Mouse (Mus musculus) lung, postnatal 36 days (tissue): ENCODE measurements around the gene Tinagl1.

ENCODE experiments used
- DNase-seq: peaks from one replicate; pipeline ENCODE4 v3.0.0; 2022; ENCODE audit warnings: mixed read lengths

The Tinagl1 gene

DNA sequence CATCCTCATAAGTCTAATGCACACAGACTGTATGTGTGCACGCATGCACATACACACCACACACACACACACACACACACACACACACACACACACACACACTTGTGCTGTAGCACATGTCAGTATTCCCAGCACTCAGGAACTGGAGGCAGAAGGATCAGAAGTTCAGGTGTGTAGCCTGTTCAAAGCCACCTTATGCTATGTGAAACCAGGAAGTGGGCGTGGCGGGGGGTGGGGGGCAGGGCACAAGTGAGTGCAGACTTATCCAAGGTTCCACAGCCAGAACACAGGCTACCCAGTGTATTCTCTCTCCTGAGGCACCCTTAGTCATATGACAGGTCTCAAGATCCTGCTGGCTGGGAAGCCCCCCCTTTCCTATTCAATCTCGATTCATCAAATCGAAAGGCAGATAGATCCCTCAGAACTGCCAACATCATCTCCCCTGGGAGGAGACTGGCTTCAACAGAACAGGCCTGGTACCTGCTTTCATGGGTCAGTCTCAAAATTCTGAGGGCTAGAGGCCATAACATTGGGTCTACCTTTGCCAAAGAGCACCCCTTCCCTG, 1.3 kb upstream of the Tinagl1 start:
- DNase-seq: no peak

DNA sequence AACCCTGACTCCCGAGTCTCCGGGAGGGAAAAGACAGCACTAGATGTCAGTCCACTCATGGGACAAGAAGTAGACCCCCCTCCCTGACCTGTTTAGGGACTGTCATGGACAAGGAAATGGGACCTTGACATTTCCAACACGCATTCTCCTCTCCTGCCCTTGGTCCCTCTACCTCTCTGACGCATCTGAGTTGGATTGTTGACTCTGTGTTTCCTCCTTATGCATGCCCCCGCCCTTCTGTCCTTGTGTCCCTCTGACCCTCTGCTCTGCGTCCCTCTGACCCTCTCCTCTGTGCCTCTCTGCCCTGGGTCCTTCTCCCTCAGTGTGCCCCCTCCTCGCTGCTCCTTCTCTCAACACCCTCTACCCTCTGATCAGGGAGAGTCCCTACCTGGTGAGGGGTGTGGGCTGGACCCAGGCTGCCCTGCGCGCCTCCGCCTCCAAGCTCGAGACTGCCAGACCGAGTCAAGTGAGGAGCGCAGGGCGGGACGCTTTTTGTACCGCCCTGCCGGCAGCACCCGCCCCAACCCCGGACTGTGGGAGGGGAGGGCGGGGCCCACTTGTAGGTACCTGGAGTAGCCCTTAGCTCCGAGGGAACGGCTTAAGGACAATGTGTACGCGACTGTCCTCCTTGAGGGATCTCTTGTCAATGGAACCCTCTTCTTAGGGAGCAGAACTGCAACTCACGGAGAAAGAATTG, 439 bp downstream of the Tinagl1 start:
- DNase-seq: peak; percentile 92

GRCm38 (mm10) chr4:130173911-130174311, 1.0 kb downstream of the Tinagl1 start:
- no peak for DNase-seq

DNA sequence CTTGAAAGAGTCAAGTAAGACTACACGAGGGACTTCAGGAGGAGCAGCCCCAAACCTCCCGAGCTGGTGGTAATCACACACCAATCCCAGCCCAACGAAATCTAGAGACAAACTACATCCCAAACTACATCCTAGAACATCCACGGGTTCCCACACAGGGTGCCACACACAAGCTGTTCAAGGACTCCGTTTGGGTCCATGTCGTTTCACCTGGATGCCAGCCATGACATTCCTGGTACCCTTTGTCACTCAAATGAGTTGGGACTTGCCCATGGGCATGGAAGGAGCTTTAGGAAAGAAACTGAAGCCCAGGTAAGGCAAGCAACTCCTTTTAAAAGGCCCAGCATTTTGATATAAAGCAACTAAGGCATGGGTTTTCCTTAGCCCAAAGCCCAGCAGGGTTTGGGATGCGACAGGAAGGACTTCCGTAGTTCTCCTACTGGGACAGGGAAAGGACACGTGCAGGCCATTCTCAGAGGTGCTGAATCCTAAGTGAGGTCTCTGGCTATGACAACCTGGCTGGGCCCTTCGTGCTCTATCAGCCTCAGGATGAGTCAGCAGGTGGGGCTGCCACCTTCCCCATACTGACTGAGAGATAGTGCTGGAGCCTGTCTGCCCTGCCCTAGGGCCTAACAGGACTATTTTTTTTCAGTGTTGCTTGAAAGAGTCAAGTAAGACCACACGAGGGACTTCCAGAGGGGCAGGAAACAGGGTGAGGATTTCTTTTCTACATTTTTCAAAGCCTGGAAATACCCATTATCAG, 1.7 kb downstream of the Tinagl1 start:
- peak; percentile 43 for DNase-seq

DNA sequence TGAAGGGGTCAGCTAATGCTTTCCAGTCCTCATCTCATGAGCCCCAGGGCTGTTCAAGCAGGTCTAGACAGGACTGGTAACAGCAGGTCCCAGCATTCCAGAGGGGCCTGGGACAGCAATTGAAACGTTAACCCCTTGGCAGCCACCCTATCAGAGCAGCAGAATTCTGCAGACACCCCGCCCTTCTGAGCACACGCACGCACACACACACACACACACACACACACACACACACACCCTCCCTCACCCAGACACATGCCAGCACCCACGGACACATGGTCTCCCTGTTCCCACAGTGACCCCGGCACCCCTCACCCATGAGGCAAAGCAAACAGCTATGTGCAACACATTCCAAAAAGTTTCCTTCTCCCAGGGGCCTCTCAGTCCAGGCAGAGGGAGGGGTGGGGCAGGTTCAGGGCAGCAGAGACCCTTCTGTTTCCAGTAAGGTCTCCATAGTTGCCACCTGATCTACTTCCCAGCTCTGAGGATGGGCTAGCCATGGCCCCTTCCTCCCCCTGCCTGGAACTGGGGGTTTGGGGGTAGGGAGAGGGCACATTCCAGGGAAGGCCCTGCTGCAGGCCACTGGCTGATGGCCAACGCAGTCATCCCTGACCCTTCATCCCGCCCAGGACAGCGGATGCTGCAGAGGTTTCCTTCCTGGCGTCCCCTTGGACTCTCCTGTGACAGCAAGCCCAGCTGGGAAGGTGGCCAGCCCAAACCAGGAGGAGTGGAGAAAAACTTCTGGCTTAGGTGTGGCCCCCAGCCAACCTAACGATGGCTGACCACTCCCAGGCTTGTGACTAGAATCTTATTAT, 2.8 kb downstream of the Tinagl1 start:
- peak; percentile 82 for DNase-seq

GRCm38 (mm10) chr4:130170362-130170761, 4.6 kb downstream of the Tinagl1 start:
- DNase-seq: no peak

DNA sequence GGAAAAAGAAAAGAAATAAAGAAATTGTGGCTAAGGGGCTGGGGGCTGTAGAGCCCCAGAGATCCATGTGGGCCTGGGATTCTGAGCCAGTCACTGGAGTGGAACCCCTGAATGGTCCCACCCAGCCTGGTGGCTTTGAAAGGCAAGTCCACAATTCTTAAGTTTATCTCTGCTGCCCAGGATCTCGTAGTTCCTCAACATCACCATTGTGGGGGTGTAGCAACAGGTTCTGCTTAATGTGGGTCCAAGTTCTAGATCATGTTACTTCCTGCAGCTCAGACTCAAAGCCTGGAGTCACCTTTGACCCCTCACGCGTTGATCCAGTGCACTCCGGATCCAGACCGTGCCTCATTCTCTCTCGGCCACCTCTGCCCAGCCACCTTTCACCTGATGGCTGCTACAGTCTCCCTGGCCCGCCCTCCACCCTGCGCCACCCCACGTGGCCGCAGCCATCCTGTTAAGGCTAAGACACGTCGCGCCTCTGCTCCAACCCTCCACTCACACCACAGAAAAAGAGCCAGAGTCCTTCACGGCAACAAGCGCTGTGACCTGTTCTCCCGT, 5.4 kb downstream of the Tinagl1 start:
- DNase-seq: no peak

- DNase-seq: peak; percentile 96
Measured at GRCm38 (mm10) chr4:130168280-130169183, 6.4 kb downstream of the Tinagl1 start.

DNA sequence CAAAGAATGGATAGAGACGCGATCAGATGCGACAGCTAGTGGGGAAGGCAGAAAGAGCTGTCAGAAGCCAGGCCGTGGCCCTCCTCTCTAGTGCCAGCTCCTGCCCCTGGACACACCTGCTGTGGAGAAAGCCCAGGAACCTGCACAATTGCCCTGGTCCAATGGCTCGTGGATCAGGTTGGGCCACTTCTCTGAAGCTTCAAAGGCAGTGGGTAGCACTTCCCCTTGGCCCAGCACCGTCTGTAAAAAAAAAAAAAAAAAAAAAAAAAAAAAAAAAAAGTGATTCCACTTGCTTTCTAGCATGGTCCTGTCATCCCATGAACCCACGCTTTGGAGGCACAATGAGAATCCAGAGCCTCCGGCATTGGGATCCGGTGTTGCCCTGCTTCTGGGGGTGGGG, 7.1 kb downstream of the Tinagl1 start:
- peak; percentile 46 for DNase-seq

DNA sequence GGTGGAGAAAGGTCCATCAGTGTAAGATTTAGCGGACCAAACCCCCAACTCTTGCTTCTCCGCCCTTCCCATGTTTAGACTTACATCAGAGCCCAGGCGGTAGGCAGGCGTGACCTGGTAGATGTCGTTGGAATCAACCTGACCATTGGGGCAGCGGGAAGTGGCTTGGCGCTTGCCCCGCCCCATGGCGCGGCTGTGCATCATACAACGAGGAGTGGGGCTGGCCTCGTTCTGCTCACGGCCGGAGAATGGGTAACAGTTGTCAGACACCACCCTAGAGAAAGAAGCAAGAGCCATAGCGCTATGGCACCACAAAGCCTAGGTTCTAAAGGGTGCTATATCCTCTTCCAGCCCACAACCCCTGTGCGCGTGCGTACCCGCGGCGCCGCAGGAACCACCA, 7.6 kb downstream of the Tinagl1 start:
- DNase-seq: no peak

GRCm38 (mm10) chr4:130166592-130166991, 8.3 kb downstream of the Tinagl1 start:
- peak; percentile 41 for DNase-seq

GRCm38 (mm10) chr4:130166061-130166460, 8.9 kb downstream of the Tinagl1 start:
- DNase-seq: no peak

DNA sequence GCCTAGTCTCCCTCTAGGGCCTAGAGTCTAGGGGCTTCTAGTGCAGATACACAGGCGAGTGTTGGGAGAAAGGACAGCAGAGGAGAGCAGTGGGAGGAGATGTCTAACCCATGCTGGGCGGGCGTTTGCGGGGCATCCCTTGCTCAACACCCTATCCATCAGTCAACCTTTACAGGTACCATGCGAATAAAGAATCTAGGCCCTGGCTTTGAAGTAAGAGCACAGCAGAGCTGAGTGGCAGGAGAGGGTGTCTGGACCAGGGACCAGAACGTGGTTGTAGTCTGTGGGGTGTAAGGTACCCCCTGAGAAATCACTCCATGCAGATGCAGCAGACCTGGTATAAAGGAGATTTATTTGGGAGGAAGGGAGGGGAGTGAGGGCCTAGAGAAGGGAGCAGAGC, 10.8 kb downstream of the Tinagl1 start:
- no peak for DNase-seq

GRCm38 (mm10) chr4:130163391-130163861, 11.5 kb downstream of the Tinagl1 start:
- peak; percentile 74 for DNase-seq

DNA sequence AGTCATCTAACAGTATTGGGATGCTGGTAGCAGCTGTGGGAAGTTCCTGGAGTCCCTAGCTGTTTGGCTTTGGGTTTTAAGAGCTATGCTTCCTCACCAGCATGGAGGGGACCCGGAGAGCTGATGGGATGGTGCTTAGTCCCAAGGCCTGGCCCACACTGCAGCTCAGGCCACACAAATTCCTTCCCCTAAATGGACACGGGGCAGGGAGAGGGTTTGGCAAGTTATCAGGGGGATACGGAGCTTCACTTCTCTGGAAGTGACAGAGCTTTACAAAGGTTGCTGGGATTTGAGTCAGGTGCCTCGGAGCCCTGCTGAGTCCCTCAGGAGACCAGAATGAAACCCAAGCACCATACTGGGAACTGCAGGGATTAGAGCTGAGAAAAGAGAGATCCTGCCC, 13.6 kb downstream of the Tinagl1 start:
- no peak for DNase-seq

- no peak for DNase-seq
Measured at GRCm38 (mm10) chr4:130156812-130157371, 18.0 kb downstream of the Tinagl1 start.

- DNase-seq: no peak
Measured at GRCm38 (mm10) chr4:130154250-130154649, 20.7 kb downstream of the Tinagl1 start.

- no peak for DNase-seq
Measured at GRCm38 (mm10) chr4:130148405-130148804, 26.5 kb downstream of the Tinagl1 start.

- DNase-seq: no peak
Measured at GRCm38 (mm10) chr4:130141786-130142185, 33.1 kb downstream of the Tinagl1 start.

DNA sequence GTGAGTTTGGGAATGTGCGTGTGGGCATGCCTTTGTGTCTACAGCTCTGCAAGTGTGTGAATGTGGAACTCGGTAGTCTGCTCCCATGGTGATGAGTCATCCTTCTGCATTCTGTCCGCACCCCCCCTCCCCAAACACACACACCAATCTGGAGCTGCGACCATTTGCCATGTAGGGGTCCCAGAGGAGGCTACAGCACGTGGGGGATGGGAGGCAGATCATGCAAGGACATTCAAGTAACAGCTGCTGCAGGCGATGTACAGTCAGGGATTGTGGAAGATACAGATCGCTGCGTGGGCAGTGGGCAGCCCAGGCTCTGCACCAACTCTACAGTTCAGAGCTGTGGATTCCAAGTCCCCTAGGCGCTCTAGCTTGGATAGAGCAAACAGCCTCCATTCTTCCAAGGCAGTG, 33.9 kb downstream of the Tinagl1 start:
- DNase-seq: no peak

GRCm38 (mm10) chr4:130139214-130139492, 35.8 kb downstream of the Tinagl1 start, which contains the start of gene Hcrtr1:
Gene Hcrtr1, minus strand, starts transcription at chr4:130139359.
- no peak for DNase-seq
